Mouse (Mus musculus): ENCODE data around the gene Rrp7a. TPM values are rescaled to one million over a fixed set of nuclear protein-coding genes. Genes with fewer than 3 reads are reported as not detected.
A peak's percentile ranks its signal among the peaks of the same experiment; 100 is the strongest.
"Not testable (repeated sequence)": the region's sequence is repeated elsewhere in the genome, so short reads cannot be mapped to it uniquely, and the experiment has no call there.

Rrp7a gene
- polyA plus RNA-seq, 1 experiment from 2014 or later = 76.2 TPM

GRCm38 (mm10) chr15:83129530-83130231 lies 7.1 kb upstream of the Rrp7a start:
- Histone ChIP-seq H3K4me1 (no peaks in the 10 kb centered on the region), H3K27me3 (no peaks in the 10 kb centered on the region), H3K4me2 (replicated peaks) (no peak overlapping the region), H3K36me3 (peaks cover 92% of the 10 kb centered on the region), H3K9ac (no peak overlapping the region), H3K27ac (replicated peaks) (no peak overlapping the region), H3K4me3 (replicated peaks) (no peak overlapping the region), H3K9me3 (replicated peaks) (no peaks in the 10 kb centered on the region)
- no peak for ATAC-seq (ENCODE audit: insufficient number of reproducible peaks, low FRiP score, low TSS enrichment, low read depth)
- 92% methylated on average over 7 of the region's 7 CpGs for WGBS

GRCm38 (mm10) chr15:83127037-83127436 lies 4.4 kb upstream of the Rrp7a start:
- ATAC-seq (ENCODE audit: insufficient number of reproducible peaks, low FRiP score, low TSS enrichment, low read depth) = peak; percentile 44; the same call in 1 of the 2 replicates
- H3K9me3 ChIP-seq (replicated peaks); H3K4me2 ChIP-seq (replicated peaks); H3K9ac ChIP-seq; H3K4me3 ChIP-seq (replicated peaks); H3K27ac ChIP-seq (replicated peaks); H3K4me1 ChIP-seq; H3K27me3 ChIP-seq: not testable (repeated sequence)
- H3K36me3 ChIP-seq = peaks cover 66% of the 10 kb centered on the region
- 86% methylated on average over 3 of the region's 3 CpGs for WGBS

GRCm38 (mm10) chr15:83126582-83126981 lies 4.0 kb upstream of the Rrp7a start:
- Histone ChIP-seq H3K27ac (replicated peaks) (no peak overlapping the region; the same call in 1 of the 2 replicates), H3K4me1 (peaks cover 3% of the 10 kb centered on the region), H3K4me3 (replicated peaks) (no peak overlapping the region), H3K36me3 (peaks cover 61% of the 10 kb centered on the region), H3K27me3 (no peaks in the 10 kb centered on the region), H3K4me2 (replicated peaks) (no peak overlapping the region), H3K9ac (no peak overlapping the region), H3K9me3 (replicated peaks) (no peaks in the 10 kb centered on the region)
- WGBS = 88% methylated on average over 9 of the region's 9 CpGs
- ATAC-seq (ENCODE audit: insufficient number of reproducible peaks, low FRiP score, low TSS enrichment, low read depth) = no peak

GRCm38 (mm10) chr15:83124625-83125024 lies 2.0 kb upstream of the Rrp7a start:
- Histone ChIP-seq H3K9me3 (replicated peaks) (no peaks in the 10 kb centered on the region), H3K4me2 (replicated peaks) (no peak overlapping the region), H3K36me3 (peaks cover 42% of the 10 kb centered on the region), H3K4me3 (replicated peaks) (no peak overlapping the region), H3K9ac (no peak overlapping the region), H3K27me3 (no peaks in the 10 kb centered on the region), H3K27ac (replicated peaks) (0 out of 2 replicates have a peak overlapping the region, but pooled peaks have one; percentile 0), H3K4me1 (peaks cover 10% of the 10 kb centered on the region)
- 57% methylated on average over 5 of the region's 5 CpGs for WGBS
- no peak for ATAC-seq (ENCODE audit: insufficient number of reproducible peaks, low FRiP score, low TSS enrichment, low read depth)

GRCm38 (mm10) chr15:83121709-83122565 lies 664 bp downstream of the Rrp7a start:
- H3K4me3 ChIP-seq (replicated peaks) = peak overlapping the region; percentile 93

GRCm38 (mm10) chr15:83118360-83118759 lies 4.2 kb downstream of the Rrp7a start:
- no peak overlapping the region for H3K4me2 ChIP-seq (replicated peaks)
- no peaks in the 10 kb centered on the region for H3K9me3 ChIP-seq (replicated peaks)
- H3K4me1 ChIP-seq = peaks cover 13% of the 10 kb centered on the region
- H3K9ac ChIP-seq = no peak overlapping the region
- H3K36me3 ChIP-seq = peaks cover 50% of the 10 kb centered on the region
- no peak overlapping the region for H3K4me3 ChIP-seq (replicated peaks)
- 55% methylated on average over 7 of the region's 7 CpGs for WGBS
- ATAC-seq (ENCODE audit: insufficient number of reproducible peaks, low FRiP score, low TSS enrichment, low read depth) = no peak
- no peak overlapping the region for H3K27ac ChIP-seq (replicated peaks)
- no peaks in the 10 kb centered on the region for H3K27me3 ChIP-seq

More at GRCm38 (mm10) chr15:83121709-83122565, 664 bp downstream of the Rrp7a start:
- H3K36me3 ChIP-seq = peaks cover 41% of the 10 kb centered on the region
- peaks cover 13% of the 10 kb centered on the region for H3K4me1 ChIP-seq
- ATAC-seq (ENCODE audit: insufficient number of reproducible peaks, low FRiP score, low TSS enrichment, low read depth) = peak; percentile 29
- H3K9ac ChIP-seq = peak overlapping the region; percentile 65
- H3K4me2 ChIP-seq (replicated peaks) = peak overlapping the region; percentile 64
- peak overlapping the region; percentile 91 for H3K27ac ChIP-seq (replicated peaks)
- 1% methylated on average over 43 of the region's 43 CpGs for WGBS
- H3K27me3 ChIP-seq = no peaks in the 10 kb centered on the region
- no peaks in the 10 kb centered on the region for H3K9me3 ChIP-seq (replicated peaks)

GRCm38 (mm10) chr15:83115071-83115470 lies 7.5 kb downstream of the Rrp7a start:
- WGBS = 75% methylated on average over 6 of the region's 6 CpGs
- peaks cover 6% of the 10 kb centered on the region for H3K4me1 ChIP-seq
- ATAC-seq (ENCODE audit: insufficient number of reproducible peaks, low FRiP score, low TSS enrichment, low read depth) = no peak
- H3K36me3 ChIP-seq = peaks cover 50% of the 10 kb centered on the region
- no peak overlapping the region for H3K4me2 ChIP-seq (replicated peaks)
- no peak overlapping the region for H3K4me3 ChIP-seq (replicated peaks)
- no peaks in the 10 kb centered on the region for H3K27me3 ChIP-seq
- H3K9me3 ChIP-seq (replicated peaks) = no peaks in the 10 kb centered on the region
- no peak overlapping the region for H3K9ac ChIP-seq
- no peak overlapping the region for H3K27ac ChIP-seq (replicated peaks)

GRCm38 (mm10) chr15:83114106-83114505 lies 8.5 kb downstream of the Rrp7a start:
- Histone ChIP-seq H3K27me3 (no peaks in the 10 kb centered on the region), H3K4me2 (replicated peaks) (no peak overlapping the region), H3K9me3 (replicated peaks) (no peaks in the 10 kb centered on the region), H3K4me1 (peaks cover 6% of the 10 kb centered on the region), H3K9ac (no peak overlapping the region), H3K4me3 (replicated peaks) (no peak overlapping the region), H3K27ac (replicated peaks) (no peak overlapping the region), H3K36me3 (peaks cover 48% of the 10 kb centered on the region)
- 83% methylated on average over 9 of the region's 9 CpGs for WGBS
- no peak for ATAC-seq (ENCODE audit: insufficient number of reproducible peaks, low FRiP score, low TSS enrichment, low read depth)

GRCm38 (mm10) chr15:83112898-83113297 lies 9.7 kb downstream of the Rrp7a start:
- no peak overlapping the region for H3K4me3 ChIP-seq (replicated peaks)
- H3K27me3 ChIP-seq = no peaks in the 10 kb centered on the region
- peaks cover 3% of the 10 kb centered on the region for H3K4me1 ChIP-seq
- H3K9me3 ChIP-seq (replicated peaks) = no peaks in the 10 kb centered on the region
- no peak overlapping the region for H3K9ac ChIP-seq
- no peak overlapping the region for H3K27ac ChIP-seq (replicated peaks)
- WGBS = 8% methylated on average over 11 of the region's 11 CpGs
- peaks cover 39% of the 10 kb centered on the region for H3K36me3 ChIP-seq
- no peak overlapping the region for H3K4me2 ChIP-seq (replicated peaks)
- peak; percentile 27; the same call in 1 of the 2 replicates for ATAC-seq (ENCODE audit: insufficient number of reproducible peaks, low FRiP score, low TSS enrichment, low read depth)

- no peak overlapping the region for H3K4me2 ChIP-seq (replicated peaks)
- no peaks in the 10 kb centered on the region for H3K9me3 ChIP-seq (replicated peaks)
- ATAC-seq (ENCODE audit: insufficient number of reproducible peaks, low FRiP score, low TSS enrichment, low read depth) = no peak
- H3K4me1 ChIP-seq = peaks cover 3% of the 10 kb centered on the region
- 90% methylated on average over 7 of the region's 7 CpGs for WGBS
- H3K4me3 ChIP-seq (replicated peaks) = no peak overlapping the region
- H3K36me3 ChIP-seq = peaks cover 28% of the 10 kb centered on the region
- H3K9ac ChIP-seq = no peak overlapping the region
- H3K27me3 ChIP-seq = no peaks in the 10 kb centered on the region
- H3K27ac ChIP-seq (replicated peaks) = no peak overlapping the region
Observed at GRCm38 (mm10) chr15:83111874-83112273, 10.7 kb downstream of the Rrp7a start.

GRCm38 (mm10) chr15:83111290-83111689 lies 11.3 kb downstream of the Rrp7a start:
- H3K4me1 ChIP-seq = peaks cover 3% of the 10 kb centered on the region
- H3K9ac ChIP-seq = no peak overlapping the region
- H3K4me3 ChIP-seq (replicated peaks) = no peak overlapping the region
- H3K4me2 ChIP-seq (replicated peaks) = no peak overlapping the region
- ATAC-seq (ENCODE audit: insufficient number of reproducible peaks, low FRiP score, low TSS enrichment, low read depth) = no peak
- no peaks in the 10 kb centered on the region for H3K9me3 ChIP-seq (replicated peaks)
- peaks cover 23% of the 10 kb centered on the region for H3K36me3 ChIP-seq
- H3K27me3 ChIP-seq = no peaks in the 10 kb centered on the region
- WGBS = 63% methylated on average over 6 of the region's 6 CpGs
- H3K27ac ChIP-seq (replicated peaks) = no peak overlapping the region

Measured in embryonic facial prominence, embryonic 15.5 days (tissue).